Mouse (Mus musculus) forebrain, embryonic 16.5 days (tissue): Measurements from ENCODE around the gene Aqp9. TPM values are rescaled to one million over a fixed set of nuclear protein-coding genes. Genes with fewer than 3 reads are reported as not detected.

Source experiments
- ATAC-seq: fragments of 200-750 bp; cut with Nextera tagmentation; 2 replicates; pipeline ENCODE4 v1.8.0; 2017; ENCODE audit warnings: mild to moderate bottlenecking, moderate library complexity
- H3K27ac ChIP-seq: fragments of 300-500 bp; sonication (generic); 2 replicates; pipeline ENCODE4 v1.5.1; 2014; ENCODE audit warnings: low read length, control low read depth
- H3K27me3 ChIP-seq: fragments of 300-500 bp; sonication (generic); replicated peaks from 2 replicates; pipeline ENCODE4 v1.6.1; 2014; ENCODE audit warnings: low read length; ENCODE audit not compliant: control insufficient read depth, insufficient read depth
- H3K36me3 ChIP-seq: fragments of 300-500 bp; sonication (generic); 2 replicates; pipeline ENCODE4 v1.6.1; 2014; ENCODE audit not compliant: control insufficient read depth, insufficient read depth
- H3K4me1 ChIP-seq: fragments of 300-500 bp; sonication (generic); replicated peaks from 2 replicates; pipeline ENCODE4 v1.6.1; 2014; ENCODE audit warnings: low read length; ENCODE audit not compliant: control insufficient read depth, insufficient read depth
- H3K4me2 ChIP-seq: fragments of 300-500 bp; sonication (generic); 2 replicates; pipeline ENCODE4 v1.6.1; 2014; ENCODE audit warnings: mild to moderate bottlenecking, low read length, control low read depth
- H3K4me3 ChIP-seq: fragments of 300-500 bp; sonication (generic); replicated peaks from 2 replicates; pipeline ENCODE4 v1.5.1; 2014; ENCODE audit warnings: mild to moderate bottlenecking, low read length, control low read depth
- H3K9ac ChIP-seq: fragments of 300-500 bp; sonication (generic); replicated peaks from 2 replicates; pipeline ENCODE4 v1.6.1; 2014; ENCODE audit warnings: low read depth, low read length, control low read depth
- H3K9me3 ChIP-seq: fragments of 300-500 bp; sonication (generic); 2 replicates; pipeline ENCODE4 v1.6.1; 2016; ENCODE audit warnings: low read length; ENCODE audit not compliant: control insufficient read depth
- WGBS: fragments of 180-500 bp; shearing (Covaris S2); extraction: QIAGEN DNeasy Blood & Tissue Kit; methylation state at CpG from one replicate; pipeline ENCODE4 v1.1.7; 2014; 5-methylcytosine and 5-hydroxymethylcytosine counted together
- polyA plus RNA-seq: library from polyadenylated mRNA; unstranded; fragments of >200 nt; fragmentation: Nextera tagmentation; extraction: Ambion mirVana; gene quantifications from 2 replicates; pipeline ENCODE4 v1.2.1, GENCODE M21; 2015

Aqp9 gene
- 0.67 and 1.2 TPM in 2 replicates for polyA plus RNA-seq

DNA sequence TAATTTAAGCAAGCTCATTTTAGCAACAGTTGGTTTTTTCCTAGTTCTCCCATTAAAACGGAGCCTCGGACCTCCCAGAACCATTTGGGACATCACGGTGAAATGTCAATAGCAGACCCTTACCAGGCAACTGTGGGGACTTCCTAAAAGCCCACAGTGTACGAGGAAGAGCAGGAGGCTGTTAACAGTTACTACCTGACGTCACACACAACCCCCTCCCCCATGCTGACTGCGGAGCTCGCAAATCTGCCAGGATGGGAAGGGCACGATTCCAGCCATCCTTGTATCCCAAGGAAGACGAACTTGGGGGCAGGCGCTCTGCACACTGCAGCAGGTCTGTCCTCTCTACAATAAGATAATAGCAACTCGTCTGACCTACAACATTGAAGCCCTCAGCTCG is at the start of gene Aqp9:
Gene Aqp9 (minus strand): TSS at position 172 of the 400 bp plus-strand sequence.
- 33% methylated on average over 12 of the region's 12 CpGs for WGBS
- no peak for ATAC-seq

GRCm38 (mm10) chr9:71217793-71218095 is 49.3 kb upstream of the Aqp9 start:
- Histone ChIP-seq H3K9me3 (no peaks in the 10 kb centered on the region), H3K27ac (no peak overlapping the region), H3K27me3 (peaks cover 52% of the 10 kb centered on the region), H3K4me1 (peaks cover 13% of the 10 kb centered on the region), H3K9ac (no peak overlapping the region), H3K4me3 (no peak overlapping the region), H3K36me3 (no peaks in the 10 kb centered on the region), H3K4me2 (no peak overlapping the region)
- 8% methylated on average over 5 of the region's 5 CpGs for WGBS
- ATAC-seq = no peak

More for the DNA sequence above, at the start of gene Aqp9:
- peak within 1 kb of the TSS; percentile 15; the same call in 1 of the 2 replicates for H3K4me2 ChIP-seq
- H3K36me3 ChIP-seq = no peaks in the 10 kb centered on the region
- H3K9me3 ChIP-seq = no peaks in the 10 kb centered on the region
- H3K9ac ChIP-seq = no peak within 1 kb of the TSS
- H3K4me3 ChIP-seq = no peak within 1 kb of the TSS
- H3K27me3 ChIP-seq = no peaks in the 10 kb centered on the region
- peaks cover 12% of the 10 kb centered on the region for H3K4me1 ChIP-seq
- no peak within 1 kb of the TSS; the same call in 1 of the 2 replicates for H3K27ac ChIP-seq

DNA sequence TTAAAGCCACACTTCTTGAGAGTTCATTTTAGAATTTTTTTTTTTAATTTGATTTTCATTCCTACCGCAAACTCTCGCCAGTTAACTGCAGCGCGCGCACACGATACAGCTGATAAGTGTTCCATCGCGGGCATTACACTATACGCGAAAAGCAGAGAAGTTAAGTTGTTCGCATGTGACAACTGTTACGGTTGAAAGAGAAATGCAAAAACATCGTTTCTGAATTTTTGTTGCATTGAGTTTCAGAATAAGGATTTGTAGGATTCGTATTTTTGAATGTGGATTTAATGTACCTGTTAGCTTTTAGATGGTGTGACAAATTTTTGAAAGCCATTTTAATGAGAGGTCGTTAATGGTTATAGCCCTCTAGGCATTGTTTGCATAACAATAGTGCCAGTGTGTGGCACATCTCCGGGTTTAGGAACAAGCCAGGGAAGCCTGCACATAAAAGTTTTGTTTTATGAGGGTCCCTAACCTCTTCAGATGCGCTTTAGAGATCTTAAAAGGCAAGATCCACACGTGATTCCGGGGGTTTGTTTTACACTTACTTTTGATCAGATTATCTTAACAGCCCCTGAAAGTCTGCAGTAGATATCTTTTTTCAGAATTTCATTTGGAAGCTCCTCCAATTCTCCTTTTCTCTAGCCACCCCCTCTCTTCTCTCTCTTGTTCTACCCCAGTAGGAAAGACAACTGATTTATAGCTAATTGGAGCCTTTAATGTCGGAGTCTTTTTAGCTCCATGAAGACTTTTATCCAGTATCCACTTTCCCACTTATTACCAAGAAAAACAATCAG is 48.7 kb upstream of the Aqp9 start:
- Histone ChIP-seq H3K4me2 (no peak overlapping the region), H3K36me3 (no peaks in the 10 kb centered on the region), H3K9me3 (no peaks in the 10 kb centered on the region), H3K4me1 (peaks cover 13% of the 10 kb centered on the region), H3K9ac (no peak overlapping the region), H3K4me3 (no peak overlapping the region), H3K27me3 (peaks cover 51% of the 10 kb centered on the region), H3K27ac (no peak overlapping the region)
- ATAC-seq = no peak
- 1% methylated on average over 20 of the region's 20 CpGs for WGBS

DNA sequence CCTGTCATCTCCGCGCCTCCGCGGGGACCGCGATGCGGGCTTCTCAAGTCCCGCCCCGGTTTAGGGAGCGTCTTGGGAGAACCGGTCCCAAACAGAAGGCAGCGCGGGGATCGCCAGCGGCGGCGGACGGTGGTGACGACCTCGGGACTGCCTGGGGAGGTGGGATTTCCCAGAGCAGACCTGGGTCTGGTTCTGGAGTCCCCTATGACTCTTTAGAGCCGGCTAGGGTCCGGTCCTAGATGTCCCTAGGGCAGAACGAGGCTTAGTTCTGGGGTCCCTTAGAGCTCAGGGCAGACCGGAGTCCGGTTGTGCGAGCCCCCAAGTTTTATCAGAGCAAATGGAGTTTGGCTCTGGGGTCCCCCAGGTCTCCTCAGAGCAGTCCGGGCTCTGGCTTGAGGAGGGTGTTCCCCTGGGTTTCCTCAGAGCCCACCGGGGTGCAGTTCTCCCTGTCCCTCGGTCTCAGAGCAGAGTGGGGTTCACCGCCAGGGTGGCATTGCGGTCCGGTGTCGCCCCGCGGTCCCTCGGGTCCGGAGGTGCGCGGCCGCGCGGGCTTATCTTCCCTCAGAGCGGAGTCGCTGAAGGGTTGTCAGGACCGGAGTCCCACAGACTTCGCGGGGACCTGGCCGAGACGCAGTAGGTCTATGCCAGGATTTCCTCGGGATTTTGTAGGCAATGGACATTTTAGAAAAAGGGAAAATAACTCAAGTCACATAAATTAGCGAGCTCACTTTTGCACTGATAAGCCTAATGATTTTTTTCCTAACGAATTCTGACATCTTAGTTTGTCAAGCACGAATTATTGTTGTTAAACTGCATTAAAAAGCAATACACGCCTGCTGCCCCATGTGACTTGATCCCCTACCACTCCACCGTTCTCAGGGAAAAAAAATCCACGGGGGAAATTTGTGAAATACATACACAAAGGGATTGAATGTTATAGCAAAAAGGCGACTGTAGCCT is 47.8 kb upstream of the Aqp9 start:
- WGBS = under 1% methylated on average over 57 of the region's 57 CpGs
- H3K4me3 ChIP-seq = peak overlapping the region; percentile 40
- H3K36me3 ChIP-seq = no peaks in the 10 kb centered on the region
- no peaks in the 10 kb centered on the region for H3K9me3 ChIP-seq
- H3K4me1 ChIP-seq = peaks cover 13% of the 10 kb centered on the region
- peaks cover 55% of the 10 kb centered on the region for H3K27me3 ChIP-seq
- no peak overlapping the region for H3K27ac ChIP-seq
- H3K9ac ChIP-seq = peak overlapping the region; percentile 39
- peak overlapping the region; percentile 56 for H3K4me2 ChIP-seq
- peak; percentile 62 for ATAC-seq

- peak within 1 kb of the TSS; percentile 40 for H3K4me3 ChIP-seq
- ATAC-seq = peak; percentile 69
Measured at GRCm38 (mm10) chr9:71215248-71216035, 47.0 kb upstream of the Aqp9 start, which contains the start of gene Aldh1a2. Gene Aldh1a2, plus strand, starts transcription at chr9:71215789.

DNA sequence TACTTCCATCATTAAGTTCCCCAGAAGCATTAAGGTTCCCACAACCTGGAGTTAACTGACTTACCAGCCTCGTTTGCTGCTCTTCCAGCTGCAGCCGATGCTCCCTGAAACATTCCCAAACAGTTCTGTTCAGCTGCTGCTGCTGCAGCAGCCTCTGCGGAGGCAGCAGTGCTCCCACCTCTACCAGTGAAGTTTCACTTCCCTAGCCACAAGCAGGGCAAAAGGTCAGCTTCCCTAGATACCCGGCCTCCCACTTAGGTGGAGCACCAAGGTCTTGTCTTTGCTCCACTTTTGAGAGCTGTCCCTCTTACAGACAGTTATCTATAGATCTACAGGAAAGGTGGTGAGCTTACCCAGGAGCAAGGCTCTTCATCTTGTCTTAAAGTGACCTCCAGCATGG is 45.2 kb upstream of the Aqp9 start:
- Histone ChIP-seq H3K9me3 (no peaks in the 10 kb centered on the region), H3K27me3 (peaks cover 42% of the 10 kb centered on the region), H3K36me3 (no peaks in the 10 kb centered on the region), H3K4me2 (no peak overlapping the region), H3K27ac (no peak overlapping the region), H3K4me1 (peaks cover 13% of the 10 kb centered on the region), H3K9ac (no peak overlapping the region), H3K4me3 (no peak overlapping the region)
- no peak for ATAC-seq
- WGBS = 31% methylated on average over 4 of the region's 4 CpGs

More at GRCm38 (mm10) chr9:71215248-71216035, 47.0 kb upstream of the Aqp9 start, which contains the start of gene Aldh1a2:
- H3K36me3 ChIP-seq = no peaks in the 10 kb centered on the region
- no peak within 1 kb of the TSS for H3K27ac ChIP-seq
- H3K4me1 ChIP-seq = peaks cover 13% of the 10 kb centered on the region
- H3K4me2 ChIP-seq = peak within 1 kb of the TSS; percentile 56
- 1% methylated on average over 87 of the region's 97 CpGs for WGBS
- peaks cover 54% of the 10 kb centered on the region for H3K27me3 ChIP-seq
- peak within 1 kb of the TSS; percentile 39 for H3K9ac ChIP-seq
- no peaks in the 10 kb centered on the region for H3K9me3 ChIP-seq

DNA sequence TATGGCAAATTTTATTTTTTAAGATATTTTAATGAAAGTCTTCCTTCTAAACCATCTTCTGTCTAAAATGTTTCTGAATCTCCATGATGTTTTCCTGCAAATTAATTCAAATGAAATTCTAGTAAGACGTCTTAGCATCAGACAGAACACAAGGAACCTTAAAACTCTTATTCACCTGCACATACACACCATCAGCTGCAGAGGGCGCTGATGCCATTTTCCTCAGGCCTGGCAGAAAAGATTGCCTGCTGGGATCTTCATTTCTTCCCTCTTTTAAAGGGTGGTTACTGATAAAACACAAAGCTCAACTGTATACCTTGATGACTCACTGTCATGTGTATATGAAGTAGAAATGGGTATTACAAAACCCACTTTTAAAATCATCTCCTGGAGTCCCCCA is 42.4 kb upstream of the Aqp9 start:
- H3K4me1 ChIP-seq = peaks cover 8% of the 10 kb centered on the region
- no peak overlapping the region for H3K9ac ChIP-seq
- H3K36me3 ChIP-seq = no peaks in the 10 kb centered on the region
- H3K9me3 ChIP-seq = no peaks in the 10 kb centered on the region
- WGBS = 2% methylated on average over 2 of the region's 2 CpGs
- H3K27me3 ChIP-seq = peaks cover 29% of the 10 kb centered on the region
- no peak for ATAC-seq
- H3K27ac ChIP-seq = no peak overlapping the region
- no peak overlapping the region for H3K4me2 ChIP-seq
- H3K4me3 ChIP-seq = no peak overlapping the region

DNA sequence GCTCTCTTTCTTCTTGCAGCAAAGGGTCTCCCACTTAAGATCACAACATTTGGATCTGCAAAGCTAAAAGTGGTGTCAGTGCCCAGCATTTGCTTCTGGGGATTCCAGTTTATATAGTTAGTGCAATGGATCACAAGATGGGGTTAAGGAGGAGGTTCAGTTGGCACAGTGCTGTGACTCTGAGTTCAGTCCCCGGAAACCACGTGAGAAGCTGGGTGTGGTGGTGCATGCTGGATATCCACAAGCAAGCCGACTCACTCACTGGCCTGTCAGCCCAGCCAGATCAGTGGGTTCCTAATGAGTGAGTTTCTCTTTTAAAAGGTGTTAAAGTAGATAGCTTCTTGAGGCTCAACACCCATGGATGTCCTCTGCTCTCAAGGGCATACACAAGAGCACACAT is 40.8 kb upstream of the Aqp9 start:
- Histone ChIP-seq H3K4me2 (no peak overlapping the region), H3K27ac (no peak overlapping the region), H3K27me3 (peaks cover 19% of the 10 kb centered on the region), H3K4me3 (no peak overlapping the region), H3K36me3 (no peaks in the 10 kb centered on the region), H3K9me3 (no peaks in the 10 kb centered on the region), H3K4me1 (no peaks in the 10 kb centered on the region), H3K9ac (no peak overlapping the region)
- ATAC-seq = no peak
- WGBS = 65% methylated on average over 3 of the region's 3 CpGs
